Mouse (Mus musculus) urinary bladder, postnatal 10 days (tissue): ENCODE data around the gene Ruvbl2.
A peak's percentile ranks its signal among the peaks of the same experiment; 100 is the strongest.

Source experiments
- DNase-seq: peaks from one replicate; pipeline ENCODE4 v3.0.0; 2022; ENCODE audit warnings: low spot score

Gene Ruvbl2

DNA sequence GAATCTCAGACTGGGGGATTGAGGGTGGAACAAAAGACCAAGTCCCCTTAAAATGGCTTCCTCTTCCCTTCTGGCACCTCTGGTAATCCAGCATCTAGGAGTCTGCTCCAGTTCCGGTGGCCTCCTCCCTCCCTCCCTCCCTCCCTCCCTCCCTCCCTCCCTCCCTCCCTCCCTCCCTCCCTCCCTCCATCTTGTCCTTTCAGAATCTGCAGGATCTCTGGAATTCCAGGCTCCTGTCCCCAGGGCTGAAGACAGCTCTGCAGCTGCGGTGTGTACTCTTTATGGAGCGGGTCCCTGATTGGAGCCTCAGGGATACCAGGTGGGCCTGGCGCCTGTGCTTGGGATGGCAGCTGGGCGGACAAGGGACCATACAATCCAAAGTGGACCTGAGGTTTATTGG lies 23.4 kb upstream of the Ruvbl2 start:
- no peak for DNase-seq

DNA sequence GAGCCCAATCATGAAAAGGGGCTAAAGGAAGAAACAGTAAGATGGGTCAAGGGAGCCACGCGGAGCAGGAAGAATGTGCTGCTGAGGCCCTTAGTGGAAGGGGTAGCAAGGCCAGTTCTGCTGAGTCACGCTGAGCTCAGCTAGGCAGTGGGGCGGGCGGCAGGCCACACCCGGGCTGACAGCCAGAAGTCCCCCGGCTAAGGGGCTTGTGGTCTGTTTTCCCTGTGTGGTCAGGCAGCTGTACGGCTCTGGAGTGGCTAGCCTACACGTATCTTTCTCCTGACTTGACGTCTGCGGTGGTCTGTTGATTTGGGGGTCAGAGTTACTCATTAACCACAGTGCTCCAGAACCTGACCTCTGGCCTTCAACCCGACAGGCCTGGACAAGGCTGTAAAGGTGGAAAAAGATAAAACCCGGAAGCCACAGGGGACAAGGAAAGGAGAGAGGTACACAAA lies 23.0 kb upstream of the Ruvbl2 start:
- DNase-seq = no peak

DNA sequence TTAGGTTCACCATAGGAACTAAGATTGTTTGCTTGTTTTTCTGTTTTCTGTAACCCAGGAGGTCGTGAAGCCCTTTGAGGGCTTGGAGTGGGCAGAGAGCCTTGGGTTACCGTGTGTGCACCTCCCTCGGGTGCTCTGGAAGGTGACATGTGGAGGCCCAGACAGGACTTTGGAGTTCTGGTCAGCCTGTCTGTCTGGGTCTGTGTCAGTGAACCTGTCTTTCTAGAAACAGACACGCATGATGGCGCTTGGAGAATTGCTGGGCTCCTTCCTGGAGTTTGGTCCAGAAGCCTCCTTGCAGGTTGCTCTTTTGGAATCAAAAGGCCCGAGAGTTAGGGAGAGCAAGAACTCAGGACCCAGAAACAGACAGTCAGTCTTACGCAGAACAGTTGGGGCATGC lies 22.5 kb upstream of the Ruvbl2 start:
- no peak for DNase-seq

DNA sequence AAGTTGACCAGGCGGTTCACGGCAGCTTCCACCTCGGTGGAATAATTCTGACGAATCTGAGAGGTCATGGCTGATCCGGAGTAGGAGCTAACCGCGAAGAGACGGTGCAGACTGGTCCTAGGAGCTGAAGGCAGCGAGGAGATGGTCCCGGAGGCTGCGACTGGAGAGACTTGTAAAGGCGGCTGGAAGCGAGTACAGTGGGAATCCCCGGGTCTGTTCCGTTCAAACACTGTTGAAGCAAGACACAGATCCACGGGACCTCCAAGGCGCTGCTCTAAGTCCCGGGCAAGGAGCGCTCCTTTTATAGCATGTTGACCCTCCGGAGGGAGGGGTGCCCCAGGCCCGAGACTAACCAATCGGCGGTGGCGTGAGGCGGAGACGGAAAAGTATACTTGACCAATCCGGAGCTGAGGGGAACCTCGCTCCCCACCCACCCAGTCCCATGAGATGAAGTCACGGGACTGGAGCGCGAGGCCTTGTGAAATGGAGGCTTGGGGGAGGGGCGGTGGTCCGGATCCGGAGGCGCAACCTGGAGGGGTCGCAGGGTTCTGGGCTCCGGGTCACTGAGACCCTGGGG lies 21.8 kb upstream of the Ruvbl2 start, which contains the start of gene Ftl1:
Gene Ftl1, minus strand, starts transcription at position 321 of the 577 bp plus-strand sequence.
- DNase-seq = peak; percentile 92

DNA sequence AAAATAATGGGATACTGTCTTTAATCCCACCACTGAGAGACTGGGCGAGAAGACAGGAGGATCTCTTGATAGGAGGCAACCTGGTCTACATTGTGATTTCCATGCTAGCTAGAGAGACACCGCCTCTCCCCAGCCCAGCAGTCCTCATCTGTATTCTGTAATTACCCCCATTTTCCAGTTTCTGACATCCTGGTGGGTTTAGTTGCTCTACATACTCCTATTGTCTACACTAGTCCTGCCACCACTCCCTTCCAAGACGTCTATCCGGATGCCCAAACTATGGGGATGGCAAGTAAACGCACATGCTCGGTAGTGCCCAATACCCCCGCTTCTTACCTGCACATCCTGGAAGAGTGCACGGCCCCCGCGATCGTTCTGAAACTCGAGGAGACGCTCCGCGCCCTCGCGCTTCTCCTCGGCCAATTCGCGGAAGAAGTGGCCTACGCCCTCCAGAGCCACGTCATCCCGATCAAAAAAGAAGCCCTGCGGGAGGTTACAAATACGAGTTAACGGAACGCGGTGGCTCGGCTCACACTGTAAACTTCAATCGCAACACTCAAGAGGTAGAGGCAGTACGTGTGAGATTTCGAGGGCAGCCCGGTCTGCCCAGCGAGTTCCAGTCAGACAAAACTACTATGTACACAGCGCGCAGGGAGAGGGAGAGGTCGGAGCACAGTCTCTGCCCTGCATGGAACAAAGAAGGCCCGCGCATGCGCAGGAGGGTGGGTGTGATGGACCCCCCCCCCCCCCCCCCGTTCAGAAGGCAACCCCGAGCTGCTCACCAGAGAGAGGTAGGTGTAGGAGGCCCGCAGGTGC lies 21.1 kb upstream of the Ruvbl2 start:
- peak; percentile 58 for DNase-seq

DNA sequence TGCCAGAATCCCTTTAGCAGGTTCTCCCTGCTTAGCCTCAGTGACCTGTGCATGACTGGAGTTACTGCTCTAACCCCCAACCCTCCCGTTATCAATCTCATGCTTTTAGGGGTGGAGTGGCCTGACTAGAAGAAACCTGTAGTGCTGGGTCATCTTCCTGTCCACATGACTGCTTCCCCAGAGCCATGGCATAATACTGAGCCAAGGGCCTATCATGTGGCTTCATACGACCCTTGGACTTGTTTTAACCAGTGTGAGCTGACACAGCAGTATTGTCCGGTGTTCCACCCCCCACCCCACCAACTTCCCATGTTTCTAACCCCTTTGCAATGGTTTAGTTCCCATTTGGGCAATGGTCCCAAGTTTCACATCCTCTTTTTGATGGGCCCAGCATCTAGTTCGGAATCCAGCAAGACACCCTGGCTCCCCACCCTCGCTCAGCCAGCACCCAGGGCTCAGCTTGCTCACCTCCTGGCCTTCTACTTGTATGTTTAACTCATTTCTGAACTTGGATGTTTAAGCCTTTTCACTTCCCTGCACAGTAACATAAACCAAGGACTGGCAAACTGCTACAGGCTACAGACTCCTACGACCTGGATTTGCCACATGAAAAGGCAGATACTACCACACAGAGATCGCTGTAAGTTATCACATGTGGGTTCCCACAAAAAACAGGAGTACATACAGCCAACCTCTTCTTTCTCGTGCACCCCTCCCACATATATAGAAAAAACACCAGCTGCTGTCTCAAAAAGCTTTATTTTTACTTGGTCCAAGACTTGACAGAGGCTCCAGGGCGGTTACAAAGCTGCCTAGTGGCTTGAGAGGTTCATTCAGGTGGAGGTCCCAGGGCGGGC lies 19.5 kb upstream of the Ruvbl2 start:
- DNase-seq = no peak

DNA sequence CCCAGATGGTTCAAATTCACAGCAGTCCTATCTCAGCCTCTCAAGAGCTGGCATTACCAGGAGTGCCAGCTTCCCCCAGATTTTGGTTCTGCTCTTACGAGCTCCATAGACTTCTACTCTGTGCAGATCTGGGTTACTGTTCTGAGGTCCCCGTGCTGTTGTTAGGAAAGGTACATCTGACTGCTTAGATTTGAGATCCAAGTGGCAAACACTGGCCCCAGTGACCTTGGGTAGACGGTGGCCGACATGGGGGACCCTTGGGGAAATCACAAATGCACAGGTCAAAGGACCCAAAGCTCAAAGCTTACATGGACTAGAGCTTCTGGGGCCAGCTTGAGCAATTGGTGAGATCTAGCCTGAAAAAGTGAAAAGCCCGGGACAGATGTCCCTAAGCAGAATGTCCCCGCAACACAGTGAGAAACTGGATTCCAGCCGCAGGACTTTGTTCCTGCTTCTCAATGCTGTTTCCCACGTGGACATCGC lies 18.9 kb upstream of the Ruvbl2 start:
- DNase-seq = no peak

DNA sequence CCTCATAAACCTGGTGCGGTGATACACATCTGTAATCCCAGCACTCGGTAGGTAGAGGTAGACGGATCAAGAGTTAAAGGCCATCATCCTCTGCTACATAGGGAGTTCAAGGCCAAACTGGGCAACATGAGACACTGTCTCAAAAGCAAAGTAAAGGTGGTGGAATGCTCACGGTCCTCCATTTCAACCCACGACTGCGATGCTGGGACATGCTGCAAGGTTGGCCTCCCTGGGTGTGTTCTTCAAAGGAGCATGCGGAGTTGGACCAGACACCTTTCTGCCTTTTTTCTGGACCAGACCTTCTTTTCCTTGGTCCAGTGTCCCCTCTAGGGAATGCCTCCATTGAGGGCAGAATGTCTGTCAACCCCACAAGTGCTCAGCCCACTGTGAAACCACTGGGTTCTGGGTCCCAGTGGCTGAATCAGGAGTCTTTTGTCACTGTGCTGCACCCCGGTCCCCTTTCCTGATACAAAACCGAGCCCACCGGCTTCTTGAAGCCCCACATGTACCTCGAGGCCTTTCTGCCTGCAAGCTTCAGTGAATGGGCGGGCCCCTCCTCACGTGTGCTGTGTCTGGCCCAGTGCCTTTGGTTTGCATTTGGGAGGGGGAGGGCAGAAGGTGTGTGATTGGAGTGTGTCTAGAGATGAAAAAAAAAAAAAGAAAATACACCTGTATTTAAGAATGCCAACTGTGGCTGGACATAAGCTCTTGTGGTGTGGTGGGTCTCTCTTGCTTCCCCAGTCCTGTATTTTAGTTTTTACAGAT lies 18.2 kb upstream of the Ruvbl2 start:
- no peak for DNase-seq

DNA sequence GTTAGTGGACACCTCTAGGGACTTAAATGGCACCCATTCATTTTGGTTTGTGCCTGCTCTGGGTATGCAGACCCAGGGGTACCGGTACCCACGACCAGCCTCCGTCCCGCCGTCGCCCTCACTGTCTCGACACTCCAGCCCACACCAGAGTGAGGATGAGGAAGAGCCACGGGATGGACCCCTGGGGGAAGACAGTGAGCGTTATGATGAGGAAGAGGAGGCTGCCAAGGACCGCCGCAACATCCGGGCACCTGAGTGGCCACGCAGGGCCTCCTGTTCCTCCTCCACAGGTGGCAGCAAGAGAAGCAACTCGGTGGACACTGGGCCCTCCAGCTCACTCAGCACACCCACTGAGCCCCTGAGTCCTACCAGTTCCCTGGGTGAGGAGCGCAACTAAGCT lies 17.1 kb upstream of the Ruvbl2 start:
- no peak for DNase-seq

DNA sequence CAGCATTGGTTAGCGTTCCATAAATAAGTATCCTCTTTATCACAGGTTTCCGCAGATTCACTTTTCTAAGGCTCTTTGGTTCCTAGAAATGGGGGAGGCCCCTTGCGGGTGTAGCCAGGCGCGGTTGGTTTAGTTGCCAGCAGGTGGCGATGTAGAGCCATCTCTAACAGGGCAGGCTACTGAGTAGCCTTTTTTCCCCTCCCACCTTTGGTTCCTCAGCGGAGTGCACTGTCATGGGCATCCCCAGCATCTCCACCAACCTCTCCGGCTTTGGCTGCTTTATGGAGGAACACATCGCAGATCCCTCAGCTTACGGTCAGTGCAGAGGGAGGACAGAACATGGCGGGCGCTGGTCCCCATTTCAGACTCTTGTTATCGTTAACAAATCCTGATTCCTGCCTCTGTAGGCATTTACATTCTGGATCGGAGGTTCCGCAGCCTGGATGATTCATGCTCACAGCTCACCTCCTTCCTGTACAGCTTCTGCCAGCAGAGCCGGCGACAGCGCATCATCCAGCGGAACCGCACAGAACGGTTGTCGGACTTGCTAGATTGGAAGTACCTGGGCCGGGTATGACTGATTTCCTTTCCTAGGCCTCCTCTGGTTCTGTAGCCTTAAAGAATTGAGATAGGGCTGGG lies 13.6 kb upstream of the Ruvbl2 start:
- DNase-seq = no peak

DNA sequence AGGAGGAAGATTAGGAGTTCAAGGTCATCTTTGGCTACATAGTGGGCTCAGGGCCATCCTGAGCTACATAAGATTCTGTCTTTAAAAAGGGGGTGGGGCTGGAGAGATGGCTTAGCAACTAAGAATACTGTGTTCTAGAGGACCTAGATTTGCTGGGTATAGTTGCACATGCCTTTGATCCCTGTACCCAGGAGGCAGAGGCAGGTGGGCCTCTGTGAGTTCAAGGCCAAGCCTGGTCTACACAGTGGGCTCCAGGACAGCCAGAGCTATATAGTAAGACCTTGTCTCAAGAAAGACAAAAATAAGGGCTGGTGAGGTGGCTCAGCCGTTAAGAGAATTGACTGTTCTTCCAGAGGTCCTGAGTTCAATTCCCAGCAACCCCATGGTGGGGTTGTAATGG lies 12.1 kb upstream of the Ruvbl2 start:
- no peak for DNase-seq

DNA sequence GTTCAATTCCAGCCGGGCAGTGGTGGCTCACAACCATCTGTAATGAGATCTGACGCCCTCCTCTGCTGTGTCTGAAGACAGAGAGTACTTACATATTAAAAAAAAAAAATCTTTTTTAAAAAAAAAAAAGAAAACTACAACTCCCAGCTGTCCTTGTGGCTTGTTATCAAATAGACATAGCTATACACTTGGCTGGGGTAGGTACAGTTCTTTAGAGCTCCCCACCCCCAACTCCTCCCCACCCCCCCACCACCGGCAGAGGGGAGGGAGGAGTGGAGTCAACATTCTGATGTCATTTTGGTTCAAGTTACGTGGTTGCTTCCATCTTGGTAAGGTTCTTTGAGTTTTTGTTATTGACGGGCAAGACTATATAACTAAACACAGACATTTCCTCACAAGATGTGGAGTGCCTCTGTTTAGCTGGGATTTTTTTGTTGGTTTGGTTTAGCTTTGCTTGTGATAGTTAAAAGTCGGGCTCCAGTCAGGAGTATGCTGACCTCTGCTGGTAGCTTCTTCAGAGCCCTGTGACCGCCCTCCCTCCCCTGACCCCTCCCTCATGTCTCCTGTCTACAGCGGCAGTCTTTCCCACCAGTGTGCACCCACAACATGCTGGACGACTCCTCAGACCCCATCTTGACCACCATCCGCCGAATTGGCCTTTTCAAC lies 9.6 kb upstream of the Ruvbl2 start:
- DNase-seq = no peak

DNA sequence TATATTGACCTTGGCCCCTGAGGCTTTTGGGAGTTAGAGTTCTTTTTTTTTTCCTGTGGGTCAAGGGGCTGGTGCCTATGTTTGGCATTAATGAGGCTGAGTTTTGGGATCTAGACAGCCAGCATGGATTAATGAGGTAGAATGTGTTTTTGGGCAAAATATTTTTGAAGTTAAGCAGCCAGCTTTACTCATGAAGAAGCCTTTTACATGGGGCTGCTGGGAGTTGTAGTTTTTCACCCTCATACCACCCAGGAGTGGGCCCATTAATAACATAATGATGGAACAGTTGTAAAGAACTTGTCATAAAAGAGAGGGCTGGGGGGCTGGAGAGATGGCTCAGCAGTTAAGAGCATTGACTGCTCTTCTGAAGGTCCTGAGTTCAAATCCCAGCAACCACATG lies 8.7 kb upstream of the Ruvbl2 start:
- no peak for DNase-seq

DNA sequence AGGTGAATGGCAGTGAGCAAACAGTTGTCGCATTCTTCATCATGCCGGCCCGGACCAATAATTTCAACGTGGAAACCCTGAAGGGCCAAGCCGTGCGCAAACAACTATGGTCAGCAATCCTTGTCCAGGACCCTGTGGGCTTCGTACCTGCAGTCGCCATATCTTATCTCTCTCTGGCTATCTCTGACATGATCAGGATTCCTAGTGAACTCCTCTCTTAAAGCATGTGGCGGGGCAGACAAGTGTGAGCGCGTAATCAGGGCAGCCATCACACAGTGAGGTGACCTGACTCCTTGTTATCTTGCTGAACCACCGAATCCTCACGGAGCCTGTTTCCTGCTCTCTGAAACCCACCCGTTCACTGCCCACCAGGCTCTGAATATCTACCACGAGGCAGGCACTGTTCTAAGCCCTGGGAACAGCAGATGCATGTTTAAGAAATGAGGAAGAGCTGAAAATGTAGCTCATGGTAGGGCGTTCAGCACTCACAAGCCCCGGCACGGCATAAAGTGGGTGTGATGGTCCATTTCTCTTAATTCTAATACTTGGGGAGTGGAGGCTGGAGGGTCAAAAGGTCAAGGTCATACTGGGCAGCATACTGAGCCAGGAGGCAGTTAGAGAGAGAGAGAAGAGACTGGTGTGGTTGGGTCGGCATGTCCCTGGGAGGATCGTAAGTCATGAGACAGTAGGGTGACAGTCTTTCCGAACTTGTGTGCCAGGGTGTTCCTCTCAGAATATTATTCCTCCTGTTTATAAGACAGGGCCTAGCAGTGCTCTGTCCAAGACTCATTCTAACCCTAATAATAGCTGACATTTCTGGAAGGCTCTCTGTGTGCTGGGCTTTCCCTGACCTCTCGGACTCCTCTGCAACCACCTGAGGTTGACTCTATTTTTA lies 5.9 kb upstream of the Ruvbl2 start:
- no peak for DNase-seq

DNA sequence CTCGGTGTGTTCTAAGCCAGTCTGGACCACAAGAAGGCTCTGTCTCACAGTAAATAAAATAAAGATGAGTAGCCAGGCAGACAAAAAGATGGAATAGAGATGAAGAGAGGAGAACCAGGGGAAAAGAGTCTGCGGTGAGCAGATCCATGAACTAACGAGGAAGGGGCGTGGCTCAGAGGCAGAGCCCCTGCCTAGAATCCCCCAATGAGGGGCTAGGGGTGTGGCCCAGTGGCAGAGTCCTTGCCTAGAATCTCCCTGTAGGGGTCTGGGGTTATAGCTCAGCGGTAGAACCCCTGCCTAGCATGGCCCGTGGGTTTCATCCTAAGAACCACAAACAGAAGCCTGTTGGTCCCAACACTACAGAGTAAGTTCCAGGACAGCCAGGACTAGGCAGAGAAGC lies 850 bp downstream of the Ruvbl2 start:
- no peak for DNase-seq

DNA sequence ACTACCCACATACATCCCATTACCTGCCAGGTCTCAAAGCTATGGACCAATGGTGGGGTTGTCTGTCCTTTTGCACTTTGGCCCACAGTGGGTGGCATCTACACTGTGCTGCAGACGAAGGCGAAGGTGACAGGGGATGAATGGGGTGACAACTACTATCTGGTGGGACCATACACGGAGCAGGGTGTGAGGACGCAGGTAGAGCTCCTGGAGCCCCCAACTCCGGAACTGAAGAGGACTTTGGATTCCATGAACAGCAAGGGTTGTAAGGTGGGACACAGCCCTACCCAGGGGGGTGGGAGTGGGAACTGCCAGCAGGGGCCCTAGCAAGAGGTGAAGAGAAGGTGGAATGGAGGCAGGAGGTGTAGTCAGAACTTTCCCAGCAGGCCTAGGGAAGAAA lies 1.5 kb downstream of the Ruvbl2 start:
- no peak for DNase-seq

DNA sequence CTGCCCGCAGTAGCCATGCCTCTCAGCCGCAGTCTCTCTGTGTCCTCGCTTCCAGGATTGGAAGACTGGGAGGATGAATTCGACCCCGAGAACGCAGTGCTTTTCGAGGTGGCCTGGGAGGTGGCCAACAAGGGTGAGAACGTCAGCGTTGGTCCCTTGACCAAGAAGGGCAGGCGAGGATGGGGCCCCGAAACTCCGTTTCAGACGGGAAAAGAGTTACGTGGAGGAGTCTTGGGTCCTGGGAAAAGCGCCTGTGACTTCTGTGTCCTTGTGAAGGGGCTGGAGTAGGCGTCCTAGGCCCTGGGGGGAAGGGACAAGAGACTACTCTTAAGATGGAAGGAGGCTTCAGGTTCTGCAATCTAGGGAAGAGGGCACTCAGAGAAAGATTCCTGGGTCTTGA lies 2.9 kb downstream of the Ruvbl2 start:
- DNase-seq = no peak

DNA sequence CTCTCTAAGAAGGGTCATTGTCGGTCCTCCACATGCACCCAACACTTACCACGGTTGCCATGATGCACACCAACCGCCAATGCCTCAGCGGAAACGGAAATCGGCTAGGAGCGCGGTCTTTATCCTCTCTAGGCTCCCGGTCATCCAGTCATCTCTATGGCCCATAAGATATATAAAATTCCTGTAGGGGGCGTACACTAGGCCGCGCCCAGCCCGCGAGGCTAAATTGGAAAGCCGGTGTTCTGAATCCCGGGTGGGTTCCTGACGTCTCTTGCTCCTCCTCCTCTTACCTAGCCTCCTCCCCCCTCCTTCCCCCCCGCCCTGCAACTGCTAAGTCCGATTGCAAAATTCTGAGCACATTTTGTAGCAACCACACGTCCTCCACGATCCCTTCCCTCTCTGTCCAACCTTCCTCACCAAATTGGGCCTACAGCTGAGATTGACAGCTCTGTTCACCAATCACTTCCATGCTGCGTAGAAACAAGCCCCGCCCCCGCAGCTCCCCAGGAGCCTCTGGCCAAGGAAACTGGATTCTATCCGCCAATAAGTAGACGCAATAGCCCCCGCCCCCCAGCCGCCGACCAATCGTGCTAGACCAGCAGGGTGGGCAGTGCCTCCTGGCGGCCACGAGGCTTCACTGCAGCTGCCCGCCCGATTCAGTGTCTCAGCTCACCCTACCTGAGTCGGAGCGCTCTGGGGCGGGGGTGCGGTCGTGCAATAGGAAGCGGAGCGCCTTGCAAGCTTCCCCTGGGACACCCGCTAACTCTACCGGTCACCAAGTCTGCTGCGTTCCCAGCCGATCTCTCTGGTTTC lies 3.5 kb downstream of the Ruvbl2 start, which contains the start of gene Gys1:
Gene Gys1, plus strand, starts transcription at position 642 of the 813 bp plus-strand sequence.
- DNase-seq = peak; percentile 99

DNA sequence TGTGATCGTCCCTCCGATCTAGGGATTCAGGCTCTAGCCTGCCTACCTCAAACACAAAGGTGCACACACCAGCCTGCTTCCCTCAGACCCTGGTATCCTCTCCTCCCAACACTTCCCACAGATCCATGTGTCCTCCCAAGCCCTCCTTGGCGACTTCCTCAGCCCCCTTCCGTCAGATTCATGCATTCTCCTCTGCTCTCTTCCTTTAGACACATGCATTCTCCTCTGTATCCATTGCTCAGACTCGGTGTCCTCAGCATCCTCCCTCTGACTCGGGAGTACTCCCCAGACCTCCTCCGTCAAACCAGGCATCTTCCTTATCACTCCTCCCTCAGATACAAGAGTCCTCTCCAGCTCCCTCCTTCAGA lies 4.1 kb downstream of the Ruvbl2 start:
- DNase-seq = no peak
